Mouse (Mus musculus): ENCODE results near the gene Iqcf1. TPM values are rescaled to one million over a fixed set of nuclear protein-coding genes. Genes with fewer than 3 reads are reported as not detected.
A peak's percentile ranks its signal among the peaks of the same experiment; 100 is the strongest.

The Iqcf1 gene
- total RNA-seq (2021): not detected
- long read RNA-seq: 0 reads

DNA sequence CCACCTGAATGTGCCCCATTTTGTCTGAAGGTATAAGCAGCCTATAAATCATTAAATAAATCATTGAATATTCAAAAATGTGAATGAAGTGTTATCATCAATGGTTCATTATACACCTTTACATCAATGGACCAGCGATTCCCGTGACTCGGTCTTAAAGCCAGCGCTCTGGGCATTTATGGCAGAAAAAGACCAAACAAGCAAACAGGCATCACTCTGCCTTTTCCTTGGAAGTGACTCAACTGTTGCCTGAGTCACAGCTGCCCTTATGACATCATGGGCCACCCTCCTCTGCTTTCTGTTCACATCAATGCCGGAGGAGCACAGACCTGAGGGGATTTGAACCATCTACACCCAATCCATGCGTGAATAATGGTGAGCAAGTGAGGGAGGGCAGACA lies at the start of gene Iqcf1:
Iqcf1 (plus strand) TSS at position 301 of the 400 bp plus-strand sequence.
- DNase-seq (ENCODE audit: low spot score in 2 of 2): no peak

DNA sequence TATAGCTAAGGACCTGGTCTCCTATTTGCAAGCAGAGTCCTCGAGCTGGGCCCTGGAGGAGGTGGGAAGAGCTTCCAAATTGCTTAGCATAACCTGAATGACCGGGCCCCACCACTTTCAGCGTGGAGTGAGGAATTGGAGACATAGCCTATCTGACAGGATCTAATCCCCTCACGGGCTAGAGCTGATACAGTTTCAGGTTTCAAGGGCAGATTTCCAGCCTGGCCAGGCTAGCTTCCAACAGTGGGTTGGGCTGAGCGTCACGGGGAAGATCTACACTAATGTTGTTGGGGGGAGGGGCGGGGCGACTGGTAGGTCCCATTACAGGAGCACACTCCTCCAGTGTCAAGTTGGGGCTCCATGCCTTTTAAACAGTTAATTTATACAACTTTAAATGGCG lies 49.1 kb upstream of the Iqcf1 start:
- DNase-seq (ENCODE audit: low spot score in 2 of 2): no peak

DNA sequence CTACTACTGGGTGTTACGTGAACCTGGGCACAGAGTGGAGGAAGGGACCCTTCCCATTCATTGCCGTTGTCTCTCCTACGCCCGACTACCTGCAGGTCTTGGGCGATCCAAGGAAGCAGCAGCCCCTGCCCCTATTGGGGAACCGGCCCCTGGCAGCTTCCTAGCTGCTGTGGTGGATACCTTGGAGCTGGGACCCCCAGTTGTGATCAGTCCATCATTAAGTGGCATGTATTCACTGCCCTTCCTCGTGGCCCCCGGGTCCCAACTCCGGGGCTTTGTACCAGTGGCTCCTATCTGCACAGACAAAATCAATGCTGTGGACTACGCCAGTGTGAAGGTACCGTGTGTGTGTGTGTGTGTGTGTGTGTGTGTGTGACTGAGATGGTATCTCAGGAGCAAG lies 48.5 kb upstream of the Iqcf1 start:
- no peak for DNase-seq (ENCODE audit: low spot score in 2 of 2)

DNA sequence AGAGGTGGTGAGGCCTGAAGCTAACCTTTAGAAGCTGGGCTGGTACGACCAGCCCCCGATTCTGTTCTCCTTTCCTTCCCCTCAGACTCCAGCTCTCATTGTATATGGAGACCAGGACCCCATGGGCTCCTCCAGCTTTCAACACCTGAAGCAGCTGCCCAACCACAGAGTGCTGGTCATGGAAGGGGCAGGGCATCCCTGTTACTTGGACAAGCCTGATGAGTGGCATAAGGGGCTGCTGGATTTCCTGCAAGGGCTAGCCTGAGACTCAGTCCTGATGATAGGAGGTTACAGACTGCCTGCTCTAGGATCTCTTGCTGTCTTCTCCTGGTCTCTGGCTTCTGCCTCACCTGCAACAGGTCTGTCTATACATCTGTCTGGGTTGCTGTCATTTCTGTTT lies 47.9 kb upstream of the Iqcf1 start:
- DNase-seq (ENCODE audit: low spot score in 2 of 2): no peak

DNA sequence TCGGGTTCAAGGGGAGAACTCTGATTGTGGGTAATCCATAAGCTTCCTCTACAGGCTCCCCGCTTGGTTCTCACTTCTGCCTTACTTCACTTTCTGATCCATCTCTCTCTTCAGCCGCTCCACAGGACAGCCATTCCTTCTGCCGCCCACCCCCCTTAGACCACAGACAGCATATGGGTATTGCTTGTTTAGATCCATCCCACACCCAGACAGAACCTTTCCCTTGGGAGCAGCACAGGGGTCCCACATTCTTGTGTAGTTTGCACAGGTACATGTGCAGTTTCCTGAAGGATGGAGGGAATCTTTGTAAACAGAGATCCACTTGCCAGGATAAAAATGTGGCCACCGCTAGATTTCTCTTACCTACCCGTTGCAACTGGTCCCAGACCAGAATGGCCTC lies 47.4 kb upstream of the Iqcf1 start:
- no peak for DNase-seq (ENCODE audit: low spot score in 2 of 2)

DNA sequence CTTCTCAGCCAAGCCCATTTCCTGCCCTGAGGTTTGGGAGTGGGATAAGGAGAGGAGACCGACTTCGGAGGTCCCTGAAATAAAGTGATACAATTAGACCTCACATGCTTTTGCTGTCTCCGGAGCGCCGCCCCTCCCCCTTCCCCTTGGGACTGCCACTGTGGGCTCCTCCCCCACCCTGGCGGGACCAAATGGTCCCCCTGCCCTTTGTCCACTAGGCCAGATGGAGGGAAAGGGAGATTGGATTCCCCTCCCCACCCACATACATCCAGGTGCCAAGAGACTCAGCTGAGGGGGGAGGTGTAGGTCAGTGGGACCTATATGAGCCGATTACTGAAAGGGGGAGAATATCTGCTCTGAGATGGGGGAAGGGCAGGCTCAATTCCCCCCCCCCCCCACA lies 46.9 kb upstream of the Iqcf1 start:
- DNase-seq (ENCODE audit: low spot score in 2 of 2): peak in 1 of 2 experiments; percentile 51

DNA sequence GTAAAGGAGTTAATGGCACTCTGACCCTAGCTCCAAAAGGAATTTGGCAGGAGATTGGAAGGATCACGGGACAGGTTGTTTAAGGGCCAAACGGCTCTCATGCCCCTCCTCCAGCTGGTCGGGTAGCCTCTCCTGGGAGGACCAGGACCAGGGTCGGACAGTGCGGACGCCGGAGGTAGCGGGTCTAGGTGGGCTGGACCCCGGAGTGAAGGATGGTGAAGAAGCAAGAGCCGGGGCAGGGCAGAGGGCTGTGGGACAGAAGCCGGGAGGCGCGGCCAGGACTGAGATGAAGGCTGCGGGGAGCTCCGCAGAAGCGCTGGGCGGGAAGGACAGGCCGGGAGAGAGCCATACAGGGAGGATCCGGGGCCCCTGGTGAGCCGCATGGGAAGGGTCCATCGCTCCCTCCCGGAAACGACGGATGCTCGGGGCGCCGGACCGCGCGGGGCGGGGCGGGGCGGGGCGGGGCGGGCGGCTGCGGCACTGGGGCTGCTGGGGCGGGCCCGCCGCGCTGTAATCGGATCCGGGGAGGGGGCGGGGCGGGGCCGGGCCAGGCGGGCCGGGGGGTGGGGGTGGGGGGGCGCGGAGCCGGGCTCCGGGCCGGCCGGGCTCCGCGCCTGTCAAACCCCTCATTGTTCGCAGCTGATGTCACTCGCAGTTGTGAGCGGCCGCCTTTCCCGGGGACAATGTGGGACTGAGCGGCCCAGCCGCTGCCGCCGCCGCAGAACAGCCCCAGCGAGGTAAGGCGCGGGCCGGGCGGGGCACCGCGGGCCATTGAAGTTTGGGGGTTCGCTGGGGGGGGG lies 46.3 kb upstream of the Iqcf1 start, which contains the start of gene Pcbp4:
Pcbp4 (plus strand) TSS at position 21 of the 800 bp plus-strand sequence.
- peak in 1 of 2 experiments; percentile 66 for DNase-seq (ENCODE audit: low spot score in 2 of 2)

DNA sequence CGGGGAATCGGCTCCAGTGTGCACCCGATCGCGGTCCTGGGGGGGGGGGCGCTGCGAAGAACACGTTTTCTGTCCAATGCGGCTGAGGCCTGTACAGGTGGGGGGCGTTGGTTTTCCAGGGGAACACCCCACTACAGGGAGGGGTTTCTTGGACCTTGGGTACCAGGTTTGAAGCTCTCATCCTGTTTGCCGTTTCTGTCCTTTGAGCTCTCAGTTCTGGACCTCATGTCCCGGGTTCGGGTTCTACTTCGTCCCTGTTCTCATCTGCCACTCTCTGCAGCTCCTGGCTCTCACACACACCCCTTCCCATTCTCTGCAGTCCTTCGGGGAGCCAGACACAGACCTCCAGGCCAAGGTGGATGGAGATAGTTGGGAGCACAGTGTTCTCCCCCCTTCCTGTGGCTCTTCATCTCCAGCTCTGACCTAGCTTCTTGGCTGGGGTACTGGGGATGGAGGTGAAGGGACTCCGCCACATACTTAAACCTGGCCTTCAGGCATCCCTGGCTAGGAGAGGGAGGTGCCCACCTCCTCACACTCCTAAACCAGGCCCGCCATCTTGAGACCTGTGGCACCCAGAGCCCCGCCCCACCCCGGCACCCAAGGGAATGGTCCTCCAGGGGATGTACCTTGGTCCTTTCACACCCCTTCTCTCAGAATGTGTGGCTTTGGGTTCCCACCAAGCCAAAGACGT lies 45.6 kb upstream of the Iqcf1 start:
- no peak for DNase-seq (ENCODE audit: low spot score in 2 of 2)

DNA sequence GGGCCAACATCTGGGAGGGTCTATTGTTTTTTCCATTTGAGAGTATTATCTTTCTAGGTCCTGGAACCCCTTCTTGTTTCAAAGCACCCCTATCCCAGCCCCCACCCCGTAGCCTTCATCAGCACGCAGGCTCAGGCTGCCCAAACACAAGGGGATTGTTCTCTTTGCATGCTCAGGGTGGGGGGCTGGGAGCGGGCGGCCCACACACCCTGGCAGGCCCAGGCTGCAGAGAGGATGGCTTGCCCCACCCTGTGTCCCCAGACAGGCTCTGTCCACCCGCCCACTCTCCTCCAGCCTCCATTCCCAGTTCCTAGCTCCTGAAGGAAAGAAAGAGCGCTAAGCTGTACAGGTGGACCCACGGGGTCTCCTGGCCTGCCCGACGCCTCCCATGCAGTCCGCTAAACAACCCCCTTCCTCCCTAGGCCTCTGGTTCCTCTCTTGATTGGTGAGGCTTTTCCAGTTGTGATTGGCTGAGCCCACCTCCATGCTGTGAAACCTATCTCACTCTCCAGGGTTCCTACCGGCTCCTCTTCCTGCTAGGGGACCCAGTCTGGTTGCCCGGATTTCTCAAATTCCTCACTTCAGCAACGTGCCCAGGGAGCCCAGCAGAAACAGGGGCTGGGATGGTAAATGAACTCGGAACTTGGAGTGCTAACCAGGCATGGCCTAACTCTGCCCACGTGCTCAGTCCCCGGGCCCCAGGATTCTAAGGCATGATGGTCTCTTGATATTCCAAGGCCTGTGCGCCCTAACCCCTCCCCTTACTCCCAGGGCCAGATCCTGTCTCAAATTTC lies 44.7 kb upstream of the Iqcf1 start:
- peak in 1 of 2 experiments; percentile 54 for DNase-seq (ENCODE audit: low spot score in 2 of 2)

DNA sequence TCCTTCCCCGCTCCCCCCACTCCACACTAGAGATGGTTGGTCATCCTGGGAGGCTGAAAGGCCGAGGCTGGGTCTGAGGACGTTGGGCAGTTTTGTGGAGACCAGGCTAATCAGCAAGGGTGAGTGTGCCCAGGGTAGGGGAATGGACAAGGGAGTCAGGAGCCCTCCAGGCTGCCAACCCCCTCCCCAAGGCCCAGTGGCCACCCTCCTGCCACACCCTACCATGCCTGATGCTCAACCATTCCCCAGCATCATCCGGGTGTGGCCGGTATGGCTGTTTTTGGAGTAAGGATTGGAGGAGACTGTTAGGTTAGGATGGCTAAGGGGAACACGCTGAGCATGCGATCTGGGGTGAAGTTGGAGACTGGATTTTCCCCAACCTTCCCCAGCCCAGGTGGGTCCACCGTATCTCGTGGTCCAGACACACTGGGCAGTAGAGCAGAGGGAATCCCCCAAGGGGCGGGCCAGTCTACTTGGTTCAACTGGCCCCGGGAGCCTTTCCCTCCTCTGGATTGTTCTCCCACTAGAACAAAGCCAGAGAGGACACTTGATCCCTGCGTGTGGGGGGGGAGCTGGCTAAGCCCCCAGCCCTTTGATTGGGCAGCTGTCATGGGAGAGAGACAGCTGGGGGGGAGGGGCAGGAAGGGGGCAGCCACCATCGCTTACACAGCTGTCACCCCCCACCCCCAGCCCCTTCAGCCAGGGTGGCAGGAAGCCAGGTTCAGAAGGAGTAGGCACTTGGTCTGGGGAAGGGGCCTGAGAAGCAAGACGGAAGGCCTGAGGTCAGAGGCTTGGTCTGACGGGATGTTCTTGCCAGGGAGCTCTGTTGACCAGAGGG lies 43.2 kb upstream of the Iqcf1 start:
- DNase-seq (ENCODE audit: low spot score in 2 of 2): no peak

DNA sequence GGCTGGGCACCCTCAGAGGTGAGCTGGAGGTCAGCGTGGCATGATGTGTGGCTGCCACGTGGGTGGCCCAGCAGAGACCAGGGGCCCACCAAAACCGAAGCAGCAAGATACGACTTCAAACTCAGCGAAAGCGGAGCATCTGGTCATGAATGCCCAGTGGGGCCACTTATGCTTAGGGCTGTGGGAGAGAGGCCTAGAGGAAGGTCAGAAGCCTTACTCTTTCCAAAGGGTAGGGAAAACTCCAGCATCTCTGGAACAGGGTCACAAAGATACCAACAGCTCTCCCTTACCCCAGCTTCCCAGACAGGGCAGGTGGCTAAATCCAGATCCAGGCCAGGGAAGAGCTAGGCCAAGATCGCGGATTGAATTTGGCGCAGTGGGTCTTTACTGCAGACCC lies 42.6 kb upstream of the Iqcf1 start:
- DNase-seq (ENCODE audit: low spot score in 2 of 2): no peak

DNA sequence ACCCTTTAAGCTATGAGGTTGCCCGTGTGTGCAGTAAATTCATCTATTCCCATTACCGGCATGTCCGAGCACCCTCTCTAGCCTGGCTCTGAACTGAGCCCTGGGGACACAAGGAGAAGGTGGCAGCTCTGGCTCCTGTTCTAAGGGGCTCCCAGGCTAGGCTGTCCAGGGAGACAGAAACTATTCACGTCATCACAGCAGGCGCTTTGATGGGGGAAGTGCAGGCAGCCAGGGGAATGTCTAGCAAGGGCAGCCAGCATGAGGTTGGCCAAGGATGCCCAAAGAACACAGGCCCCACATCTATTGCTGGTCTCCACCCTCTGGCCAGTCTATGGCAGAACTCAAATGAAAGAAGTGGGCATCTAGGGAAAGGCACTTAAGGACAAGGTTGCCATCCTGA lies 41.8 kb upstream of the Iqcf1 start:
- no peak for DNase-seq (ENCODE audit: low spot score in 2 of 2)

DNA sequence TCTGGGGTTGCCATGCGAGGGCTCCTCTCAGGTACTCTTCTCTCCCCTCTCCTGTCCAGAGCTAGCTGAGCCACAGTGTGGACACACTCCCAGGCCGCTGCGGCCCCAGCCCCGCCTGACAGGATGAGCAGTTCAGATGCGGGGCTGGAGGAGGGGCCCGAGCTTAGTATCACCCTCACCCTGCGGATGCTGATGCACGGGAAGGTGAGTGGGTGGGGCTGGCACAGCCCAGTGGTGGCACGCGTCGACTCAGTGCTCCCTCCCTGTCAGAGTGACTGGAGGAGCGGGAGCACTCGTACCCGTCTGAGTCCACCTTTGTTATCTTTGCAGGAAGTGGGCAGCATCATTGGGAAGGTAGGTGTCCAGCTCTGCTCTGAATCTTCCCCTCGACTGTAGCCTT lies 39.8 kb upstream of the Iqcf1 start:
- no peak for DNase-seq (ENCODE audit: low spot score in 2 of 2)

DNA sequence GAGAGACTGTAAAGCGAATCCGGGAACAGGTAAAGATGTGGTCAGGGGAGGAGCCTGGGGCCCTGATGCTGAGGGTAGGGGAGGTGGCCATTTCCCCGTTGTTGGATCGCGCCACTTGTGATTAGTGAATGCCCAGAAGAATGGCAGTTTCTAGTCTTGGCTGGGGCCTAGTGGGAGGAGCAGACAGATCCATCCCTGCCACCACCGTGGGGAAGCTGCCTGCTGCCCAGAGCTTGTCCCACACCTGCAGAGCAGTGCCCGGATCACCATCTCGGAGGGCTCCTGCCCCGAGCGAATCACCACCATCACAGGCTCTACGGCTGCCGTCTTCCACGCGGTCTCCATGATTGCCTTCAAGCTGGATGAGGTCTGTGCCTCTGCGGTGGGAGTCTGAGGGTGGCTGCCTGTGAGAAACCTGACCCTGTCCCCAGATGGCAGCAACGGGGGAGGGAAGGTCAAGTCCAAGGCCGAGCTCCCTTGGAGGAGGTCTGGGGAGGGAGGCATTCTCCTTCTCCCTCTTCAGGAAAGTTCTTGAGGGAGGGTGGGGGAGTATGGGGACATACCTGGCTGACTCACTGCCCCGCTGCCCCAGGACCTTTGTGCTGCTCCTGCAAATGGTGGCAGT lies 39.3 kb upstream of the Iqcf1 start:
- DNase-seq (ENCODE audit: low spot score in 2 of 2): no peak

DNA sequence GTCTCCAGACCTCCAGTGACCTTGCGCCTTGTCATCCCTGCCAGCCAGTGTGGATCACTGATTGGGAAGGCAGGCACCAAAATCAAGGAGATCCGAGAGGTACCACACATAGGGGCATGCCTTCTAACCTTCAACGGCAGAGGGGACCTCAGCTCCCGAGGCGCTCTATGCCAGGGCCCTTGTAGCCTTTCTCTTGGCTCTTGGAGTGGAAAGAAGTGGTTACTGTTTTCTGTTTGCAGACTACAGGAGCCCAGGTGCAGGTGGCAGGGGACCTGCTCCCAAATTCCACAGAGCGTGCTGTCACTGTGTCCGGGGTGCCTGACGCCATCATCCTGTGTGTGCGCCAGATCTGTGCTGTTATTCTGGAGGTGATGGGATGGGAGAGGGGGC lies 38.7 kb upstream of the Iqcf1 start:
- no peak for DNase-seq (ENCODE audit: low spot score in 2 of 2)

DNA sequence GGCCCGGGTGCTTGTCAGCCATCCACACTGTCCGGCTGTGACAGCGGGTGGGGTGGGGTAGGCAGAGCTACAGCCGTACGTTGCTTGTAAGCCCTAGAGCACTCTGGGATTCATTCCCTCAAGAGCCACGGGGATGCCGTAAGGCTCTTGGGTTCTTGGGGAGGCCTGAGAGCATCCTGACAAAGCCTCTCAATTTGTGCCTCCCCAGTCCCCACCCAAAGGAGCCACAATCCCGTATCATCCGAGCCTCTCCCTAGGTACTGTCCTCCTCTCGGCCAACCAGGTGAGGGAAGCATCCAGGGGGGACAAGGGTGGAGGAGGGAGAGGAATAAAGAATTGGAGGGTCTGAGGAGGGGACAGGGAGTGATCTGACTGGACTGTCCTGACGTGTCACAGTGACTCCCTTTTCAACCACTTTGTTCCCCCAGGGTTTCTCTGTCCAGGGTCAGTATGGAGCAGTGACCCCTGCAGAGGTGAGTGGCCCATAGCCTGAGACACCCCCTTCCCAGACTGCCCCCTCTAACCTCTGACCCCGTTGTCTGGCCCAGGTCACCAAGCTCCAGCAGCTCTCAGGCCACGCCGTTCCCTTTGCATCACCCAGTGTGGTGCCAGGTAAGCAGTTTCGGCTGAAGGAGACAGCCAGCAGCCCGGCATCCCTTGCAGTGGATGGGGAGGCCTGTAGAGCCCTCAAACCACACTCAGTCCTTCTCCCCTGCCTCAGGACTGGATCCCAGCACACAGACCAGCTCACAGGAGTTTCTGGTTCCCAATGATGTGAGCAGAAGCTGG lies 37.9 kb upstream of the Iqcf1 start:
- DNase-seq (ENCODE audit: low spot score in 2 of 2): no peak

DNA sequence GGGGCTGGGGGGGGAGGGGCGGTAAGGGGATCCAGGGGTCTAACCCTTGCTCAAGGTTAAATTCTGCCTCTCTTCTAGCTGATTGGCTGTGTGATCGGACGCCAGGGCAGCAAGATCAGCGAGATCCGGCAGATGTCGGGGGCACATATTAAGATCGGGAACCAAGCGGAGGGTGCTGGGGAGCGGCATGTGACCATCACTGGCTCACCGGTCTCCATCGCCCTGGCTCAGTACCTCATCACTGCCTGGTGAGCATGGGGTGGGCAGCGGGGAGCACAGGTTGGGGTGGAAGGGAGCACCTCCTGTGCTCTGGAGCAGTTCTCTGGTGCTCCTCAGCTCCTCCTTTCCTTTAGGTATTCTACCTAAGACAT lies 37.4 kb upstream of the Iqcf1 start:
- no peak for DNase-seq (ENCODE audit: low spot score in 2 of 2)

DNA sequence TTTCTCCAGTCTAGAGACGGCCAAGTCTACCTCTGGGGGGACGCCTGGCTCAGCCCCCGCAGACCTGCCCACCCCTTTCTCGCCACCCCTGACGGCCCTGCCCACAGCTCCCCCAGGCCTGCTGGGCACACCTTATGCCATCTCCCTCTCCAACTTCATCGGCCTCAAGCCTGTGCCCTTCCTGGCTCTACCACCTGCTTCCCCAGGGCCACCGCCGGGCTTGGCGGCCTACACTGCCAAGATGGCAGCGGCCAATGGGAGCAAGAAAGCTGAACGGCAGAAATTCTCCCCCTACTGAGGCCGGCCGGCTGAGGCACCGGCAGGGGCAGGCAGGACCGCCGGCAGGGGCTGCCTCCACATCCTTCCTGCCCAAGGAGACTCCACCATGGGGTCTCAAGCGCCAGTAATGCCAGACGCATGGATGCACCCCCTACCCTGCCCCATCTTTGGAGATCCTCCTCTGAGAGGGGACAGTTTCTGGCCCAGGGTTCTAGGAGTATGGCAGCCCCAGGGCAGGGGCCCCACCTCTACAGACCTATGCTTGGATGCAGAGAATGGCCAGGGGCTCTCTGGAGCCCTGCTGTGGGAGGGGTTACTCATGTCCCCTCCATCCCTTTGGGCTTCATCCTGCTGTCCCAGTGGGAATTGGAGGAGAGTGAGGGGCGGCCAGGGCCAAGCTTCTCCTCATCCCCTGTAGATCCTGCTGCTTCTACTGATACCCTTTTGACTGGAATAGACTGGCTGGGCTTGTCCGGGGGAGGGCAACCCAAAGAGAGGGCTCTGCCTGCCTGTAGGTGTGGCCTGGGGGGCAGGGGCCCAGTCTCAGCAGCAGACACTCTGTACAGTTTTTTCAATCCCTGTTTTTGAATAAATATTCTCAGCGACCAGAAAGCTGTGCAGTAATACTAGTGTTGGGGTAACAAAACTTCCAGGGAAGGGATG lies 36.4 kb upstream of the Iqcf1 start:
- no peak for DNase-seq (ENCODE audit: low spot score in 2 of 2)
